Mouse (Mus musculus): Measurements from ENCODE around the gene Hmg20b. TPM values are rescaled to one million over a fixed set of nuclear protein-coding genes. Genes with fewer than 3 reads are reported as not detected.

Hmg20b gene
- 88.5 and 100 TPM in 2 replicates for polyA plus RNA-seq (2015; fragmentation: Nextera tagmentation; extraction: Ambion mirVana)

DNA sequence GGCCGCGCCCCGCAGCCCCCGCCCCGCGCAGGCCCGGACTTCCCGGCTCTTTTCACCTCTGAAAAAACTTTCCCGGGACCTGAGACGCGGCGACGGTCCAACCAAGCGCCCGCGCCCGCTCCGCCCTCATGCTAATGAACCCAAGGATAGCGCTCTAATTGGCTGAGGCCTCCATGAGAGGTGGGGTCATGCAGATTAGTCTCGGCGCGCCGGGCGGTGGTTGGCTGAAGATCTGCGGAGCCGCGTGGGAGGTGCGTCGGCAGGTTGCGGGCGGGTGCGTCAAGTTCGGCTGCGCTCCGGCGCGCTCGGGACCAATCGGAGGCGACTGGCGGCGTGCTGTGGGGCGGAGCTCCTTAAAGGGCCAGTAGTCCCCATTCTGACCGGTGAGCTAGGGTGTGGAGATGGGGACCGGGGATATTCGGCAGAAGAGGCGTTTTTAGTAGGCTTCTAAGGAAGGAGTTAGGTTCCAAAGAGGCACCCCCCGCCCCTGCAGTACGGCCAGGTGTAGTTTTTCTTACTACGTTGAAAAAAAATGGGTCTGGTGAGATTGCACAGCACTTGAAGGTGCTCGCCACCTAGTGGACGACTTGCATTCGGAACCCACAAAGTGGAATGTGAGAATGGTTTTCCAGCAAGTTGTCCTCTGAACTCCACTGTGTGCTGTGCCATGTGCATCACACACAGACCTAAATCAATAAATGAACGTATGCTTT is at the start of gene Hmg20b:
TSS of gene Hmg20b (minus strand) at position 130 of the 713 bp plus-strand sequence.
- peak; percentile 99 for DNase-seq (ENCODE audit: low spot score)

DNA sequence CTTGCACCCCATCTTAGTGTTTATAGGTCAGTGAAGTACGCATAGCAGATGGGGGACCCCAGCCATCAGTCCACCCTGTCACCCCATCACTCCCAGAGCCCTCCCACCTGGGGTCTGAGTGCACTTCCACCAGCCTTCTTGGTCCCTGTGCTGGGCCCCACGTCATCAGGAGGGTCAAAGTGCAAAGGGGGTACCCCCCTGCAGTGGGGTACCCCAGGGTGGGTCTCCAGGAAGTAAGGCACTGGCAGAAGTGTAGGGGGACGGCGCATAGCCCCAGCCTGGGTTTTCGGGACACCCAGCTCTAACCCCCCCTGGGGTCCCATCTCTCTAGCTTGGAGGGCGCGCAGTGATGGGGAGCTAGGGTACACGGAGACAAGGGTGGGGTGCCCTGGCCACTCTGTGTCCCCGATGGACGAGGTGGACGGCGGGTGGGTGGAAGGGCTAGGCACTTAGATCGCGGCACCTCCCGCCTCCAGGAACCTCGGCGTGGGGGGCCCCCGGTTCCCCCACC is 49.6 kb upstream of the Hmg20b start:
- no peak for DNase-seq (ENCODE audit: low spot score)

DNA sequence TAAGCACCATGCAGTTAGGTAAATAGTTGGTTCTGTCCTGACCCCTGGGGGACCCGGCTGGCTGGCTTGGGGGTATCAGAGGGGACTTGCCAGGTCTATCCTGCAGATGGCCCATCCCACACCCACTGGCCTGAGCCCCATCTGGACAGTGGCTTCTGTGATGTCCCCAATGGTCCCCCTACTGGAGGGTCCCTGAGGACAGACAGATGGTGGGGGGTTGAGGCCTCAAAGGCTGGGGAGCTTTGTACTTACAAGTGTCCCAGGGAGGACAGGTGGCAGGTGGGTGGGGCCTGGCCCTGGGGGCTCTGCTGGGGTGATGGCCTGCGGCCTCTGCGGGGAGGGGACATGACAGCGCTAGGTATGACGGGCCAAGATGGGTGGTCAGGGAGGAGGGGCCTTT is 49.0 kb upstream of the Hmg20b start:
- DNase-seq (ENCODE audit: low spot score) = no peak

GRCm38 (mm10) chr10:81396749-81397148 is 46.5 kb upstream of the Hmg20b start:
- no peak for DNase-seq (ENCODE audit: low spot score)

GRCm38 (mm10) chr10:81395865-81396264 is 45.6 kb upstream of the Hmg20b start:
- DNase-seq (ENCODE audit: low spot score) = no peak

DNA sequence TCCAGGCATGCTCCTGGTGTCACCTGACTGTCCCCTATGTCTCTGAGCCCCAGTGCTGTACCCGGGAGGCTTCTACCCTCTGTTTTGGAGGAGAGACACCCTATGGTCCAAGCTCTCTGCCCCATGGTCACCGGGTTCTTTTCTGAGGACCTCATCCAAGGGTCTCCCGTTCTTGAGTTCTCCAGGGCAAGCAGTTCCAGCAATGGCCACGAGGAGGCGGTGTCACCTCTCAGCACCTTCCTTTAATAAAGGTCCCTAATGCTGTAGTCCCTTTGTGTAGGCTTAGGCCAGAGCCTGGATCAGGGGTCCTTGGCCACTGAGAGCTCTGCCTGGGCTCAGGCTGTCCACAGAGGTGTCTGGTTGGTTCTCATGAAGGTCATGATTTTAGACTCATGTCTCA is 44.8 kb upstream of the Hmg20b start:
- DNase-seq (ENCODE audit: low spot score) = peak; percentile 75

GRCm38 (mm10) chr10:81393456-81394063 is 43.3 kb upstream of the Hmg20b start:
- DNase-seq (ENCODE audit: low spot score) = peak; percentile 49

- peak; percentile 23 for DNase-seq (ENCODE audit: low spot score)
These were observed 42.5 kb upstream of the Hmg20b start, which contains the start of gene Smim24 for GRCm38 (mm10) chr10:81392781-81393185. Gene Smim24, plus strand, starts transcription at chr10:81393051.

DNA sequence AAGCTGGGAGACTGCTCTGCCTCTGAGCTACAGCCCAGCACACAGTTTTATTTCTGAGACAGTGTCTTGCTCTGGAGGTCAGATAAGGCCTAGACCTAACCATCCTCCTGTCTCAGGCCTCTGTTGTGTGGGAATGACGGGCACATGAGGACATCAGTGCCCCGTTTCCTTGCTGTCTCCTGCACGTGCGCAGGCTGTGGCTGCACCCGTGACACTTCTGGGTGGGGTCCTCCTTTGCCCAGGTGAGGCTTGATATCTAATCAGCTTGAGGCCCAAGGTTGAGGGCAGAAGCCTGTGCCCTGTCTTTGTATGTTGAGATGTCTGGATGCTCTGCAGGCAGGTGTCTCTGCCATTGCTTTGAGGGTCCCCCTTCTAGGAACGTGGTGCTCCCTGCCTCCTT is 42.0 kb upstream of the Hmg20b start:
- DNase-seq (ENCODE audit: low spot score) = no peak

- no peak for DNase-seq (ENCODE audit: low spot score)
These were observed 40.3 kb upstream of the Hmg20b start for GRCm38 (mm10) chr10:81390678-81390965.

- peak; percentile 58 for DNase-seq (ENCODE audit: low spot score)
These were observed 39.8 kb upstream of the Hmg20b start for GRCm38 (mm10) chr10:81389801-81390677.

DNA sequence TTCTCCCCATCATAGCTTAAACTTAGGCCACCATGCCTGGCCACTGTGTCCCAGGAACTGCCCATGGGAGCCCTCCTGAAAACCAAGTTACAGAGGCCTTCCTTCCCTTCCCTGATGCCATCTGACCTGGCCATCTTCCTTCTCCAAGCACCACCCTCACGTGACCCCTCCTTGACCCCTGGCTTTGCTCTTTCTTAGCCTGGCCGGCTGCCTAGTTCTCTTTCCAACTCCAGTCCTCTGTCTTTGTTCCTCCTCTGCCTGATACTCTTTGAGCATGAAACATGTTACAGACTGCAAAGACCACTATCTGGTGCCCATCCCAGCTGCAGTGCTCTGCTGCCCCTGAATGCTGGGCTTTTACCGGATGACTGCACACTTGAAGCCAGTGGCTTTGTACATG is 39.1 kb upstream of the Hmg20b start:
- no peak for DNase-seq (ENCODE audit: low spot score)

DNA sequence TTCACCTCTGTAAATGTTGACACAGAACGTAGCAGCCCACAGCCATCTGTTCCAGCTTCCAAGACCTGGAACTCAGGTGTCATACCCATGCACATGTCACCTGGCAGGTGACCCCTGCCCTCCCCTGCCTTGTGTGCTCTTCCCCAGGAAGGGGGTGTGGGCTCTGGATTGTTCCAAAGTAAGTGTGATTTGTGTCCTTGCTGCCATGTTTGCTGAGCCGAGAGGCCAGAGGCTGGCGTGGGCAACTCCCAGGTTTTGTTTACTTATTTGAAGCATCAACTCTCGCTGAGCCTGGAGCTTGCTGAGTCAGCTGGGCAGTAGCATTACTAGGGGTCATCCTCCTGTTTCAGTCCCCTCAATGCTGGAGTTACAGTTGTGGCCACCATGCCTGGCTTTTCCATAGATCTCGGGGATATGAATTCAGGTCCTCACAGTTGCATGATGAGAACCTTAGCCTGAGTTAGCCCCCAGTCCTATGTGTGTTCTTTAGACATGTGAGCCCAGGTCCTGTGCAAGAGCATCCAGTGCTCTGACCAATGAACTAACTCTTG is 38.3 kb upstream of the Hmg20b start, which contains the start of gene Gm48552:
TSS of gene Gm48552 (plus strand) at position 501 of the 551 bp plus-strand sequence.
- DNase-seq (ENCODE audit: low spot score) = no peak

GRCm38 (mm10) chr10:81387716-81388115 is 37.4 kb upstream of the Hmg20b start:
- no peak for DNase-seq (ENCODE audit: low spot score)

DNA sequence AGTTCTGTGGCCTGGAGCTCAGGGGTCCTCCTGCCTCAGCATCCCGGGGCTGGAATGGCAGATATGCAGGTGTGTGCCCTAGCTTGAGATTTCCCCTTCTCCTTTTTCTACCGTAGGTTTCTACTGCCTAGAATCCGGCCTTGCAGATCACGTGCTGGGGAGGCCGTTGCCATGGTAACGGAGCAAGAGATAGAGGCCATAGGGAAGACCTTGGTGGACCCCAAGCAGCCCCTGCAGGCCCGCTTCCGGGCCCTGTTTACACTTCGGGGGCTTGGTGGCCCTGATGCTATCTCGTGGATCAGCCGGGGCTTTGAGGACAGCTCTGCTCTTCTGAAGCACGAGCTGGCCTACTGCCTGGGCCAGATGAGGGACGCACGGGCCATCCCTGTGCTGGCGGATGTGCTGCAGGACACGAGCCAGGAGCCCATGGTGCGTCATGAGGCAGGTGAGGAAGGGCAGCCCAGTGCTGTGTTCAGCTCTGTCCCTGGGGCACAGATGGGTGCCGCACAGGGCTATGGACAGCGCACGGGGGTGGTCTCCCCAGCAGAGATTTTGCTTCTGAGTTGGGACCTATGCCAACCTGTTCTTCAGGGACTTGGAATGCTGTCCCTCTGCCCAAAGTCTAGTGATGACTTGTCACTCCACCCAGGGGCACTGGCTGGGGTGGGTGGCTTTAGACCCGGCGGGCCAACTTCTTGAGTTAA is 35.5 kb upstream of the Hmg20b start:
- DNase-seq (ENCODE audit: low spot score) = no peak

GRCm38 (mm10) chr10:81384605-81384982 is 34.3 kb upstream of the Hmg20b start:
- DNase-seq (ENCODE audit: low spot score) = no peak

DNA sequence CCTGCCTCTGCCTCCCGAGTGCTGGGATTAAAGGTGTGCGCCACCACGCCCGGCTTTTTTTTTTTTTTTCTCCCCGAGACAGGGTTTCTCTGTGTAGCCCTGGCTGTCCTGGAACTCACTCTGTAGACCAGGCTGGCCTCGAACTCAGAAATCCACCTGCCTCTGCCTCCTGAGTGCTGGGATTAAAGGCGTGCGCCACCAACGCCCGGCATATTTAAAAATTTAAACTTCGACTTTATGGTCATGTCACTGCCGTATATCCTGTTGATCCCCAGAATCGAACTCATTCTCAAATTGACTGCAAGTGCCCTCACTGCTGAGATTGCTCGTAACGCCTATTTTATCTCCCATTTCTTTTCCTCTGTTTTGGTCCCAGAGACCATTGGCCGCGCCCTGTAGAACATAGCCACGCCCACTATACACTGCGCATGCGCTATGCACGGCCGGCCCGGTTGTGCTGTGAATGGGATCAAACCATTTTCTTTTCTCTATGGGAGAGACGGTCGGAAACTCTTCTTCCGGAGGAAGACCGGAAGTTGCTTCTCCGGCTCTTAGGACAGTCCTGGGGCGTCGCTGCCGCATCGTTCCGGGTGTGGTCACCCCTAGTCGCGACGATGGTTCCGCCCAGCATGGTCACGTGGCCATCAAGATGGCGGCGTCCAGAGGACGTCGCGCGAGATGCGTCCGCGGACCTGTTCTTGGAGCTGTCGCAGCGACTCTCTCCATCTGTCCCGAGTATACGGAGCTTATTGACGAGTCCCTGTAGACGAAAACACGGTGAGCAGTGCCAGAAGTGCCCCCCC is 33.7 kb upstream of the Hmg20b start, which contains the start of the genes Dohh and Gm48551:
TSS of gene Dohh (plus strand) at position 627 of the 803 bp plus-strand sequence.
TSS of gene Gm48551 (plus strand) at position 665 of the 803 bp plus-strand sequence.
- DNase-seq (ENCODE audit: low spot score) = peak; percentile 96

GRCm38 (mm10) chr10:81382039-81382438 is 31.8 kb upstream of the Hmg20b start:
- DNase-seq (ENCODE audit: low spot score) = no peak

DNA sequence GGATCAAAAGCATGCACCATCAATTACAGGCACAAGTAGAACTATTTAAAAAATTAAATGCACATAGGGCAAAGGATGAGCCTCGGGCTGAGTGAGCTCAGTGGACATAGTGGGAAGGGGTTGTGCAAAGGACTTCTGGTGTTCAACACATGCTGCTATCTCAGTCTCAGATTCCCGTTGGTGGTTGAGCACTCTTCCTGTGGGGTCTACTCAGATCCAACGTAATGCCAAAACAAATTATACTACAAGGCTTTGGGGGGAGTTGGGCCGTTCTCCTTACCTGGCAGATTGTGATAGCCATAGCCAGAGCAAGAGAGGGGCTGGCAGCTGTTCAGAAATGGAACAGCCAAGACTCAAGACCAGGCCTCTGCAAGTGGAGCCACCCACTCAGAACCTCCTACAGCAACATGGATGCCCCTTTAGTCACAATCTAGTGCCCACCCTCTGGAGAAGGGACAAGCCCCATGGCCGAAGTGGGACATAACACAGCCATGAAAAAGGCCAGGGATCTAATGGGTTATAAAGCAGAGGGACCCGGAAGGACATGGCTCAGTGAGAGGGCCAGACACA is 29.6 kb upstream of the Hmg20b start:
- DNase-seq (ENCODE audit: low spot score) = no peak

DNA sequence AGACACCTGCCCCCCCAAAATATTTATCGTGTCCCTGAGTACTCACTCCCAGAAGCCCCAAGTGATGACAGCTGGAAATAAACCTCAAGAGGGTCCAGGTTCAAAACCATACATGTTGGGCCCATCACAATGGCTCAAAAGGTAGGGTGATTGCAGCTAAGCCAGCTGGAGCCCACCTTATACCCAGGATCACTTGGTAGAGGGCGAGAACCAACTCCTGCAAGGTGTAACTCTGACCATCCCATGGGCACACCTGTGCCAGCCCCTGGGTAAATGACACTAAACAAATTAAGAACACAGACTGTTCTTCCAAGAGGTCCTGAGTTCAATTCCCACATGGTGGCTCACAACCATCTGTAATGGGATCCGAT is 28.9 kb upstream of the Hmg20b start:
- no peak for DNase-seq (ENCODE audit: low spot score)
